Mouse (Mus musculus) liver, postnatal 0 days (tissue): ENCODE measurements at regions not wholly inside any gene's neighbourhood (a gene's known extent, or its start where the extent isn't known, plus 50 kb on each side); places are given as distances from the start of the nearest gene placed in this dataset.

Experiments
- ATAC-seq: fragments of 200-750 bp; cut with Nextera tagmentation; 2 replicates; pipeline ENCODE4 v1.8.0; 2017; ENCODE audit warnings: mild to moderate bottlenecking, moderate library complexity
- DNase-seq: peaks from one replicate; pipeline ENCODE4 v3.0.0-alpha.2; 2016
- H3K27ac ChIP-seq: fragments of 300-500 bp; sonication (generic); 2 replicates; pipeline ENCODE4 v1.5.1; 2014; ENCODE audit warnings: antibody characterized with exemption, moderate library complexity, mild to moderate bottlenecking, low read depth
- H3K27me3 ChIP-seq: fragments of 300-500 bp; sonication (generic); 2 replicates; pipeline ENCODE4 v1.6.1; 2014; ENCODE audit warnings: low read length, control low read depth, mixed read lengths; ENCODE audit not compliant: insufficient read depth
- H3K36me3 ChIP-seq: fragments of 300-500 bp; sonication (generic); replicated peaks from 2 replicates; pipeline ENCODE4 v1.6.1; 2014; ENCODE audit warnings: mild to moderate bottlenecking, control low read depth, low read length, moderate library complexity, mixed read lengths; ENCODE audit not compliant: insufficient read depth
- H3K4me1 ChIP-seq: fragments of 300-500 bp; sonication (generic); 2 replicates; pipeline ENCODE4 v1.6.1; 2014; ENCODE audit warnings: antibody characterized with exemption, mild to moderate bottlenecking, control low read depth; ENCODE audit not compliant: insufficient read depth
- H3K4me2 ChIP-seq: fragments of 300-500 bp; sonication (generic); 2 replicates; pipeline ENCODE4 v1.6.1; 2014; ENCODE audit warnings: low read depth, mild to moderate bottlenecking, low read length, moderate library complexity, mixed read lengths
- H3K4me3 ChIP-seq: fragments of 300-500 bp; sonication (generic); 2 replicates; pipeline ENCODE4 v1.5.1; 2014; ENCODE audit warnings: low read depth, low read length
- H3K9ac ChIP-seq: fragments of 300-500 bp; sonication (generic); replicated peaks from 2 replicates; pipeline ENCODE4 v1.6.1; 2014; ENCODE audit warnings: mild to moderate bottlenecking, moderate library complexity
- H3K9me3 ChIP-seq: fragments of 300-500 bp; sonication (generic); 2 replicates; pipeline ENCODE4 v1.6.1; 2016; ENCODE audit warnings: mild to moderate bottlenecking, control low read depth, low read length, mixed read lengths
- CTCF ChIP-seq: sonication (generic); IDR thresholded peaks from 2 replicates; pipeline ENCODE4 v1.5.1; 2016; ENCODE audit warnings: antibody characterized with exemption, low read depth
- EP300 ChIP-seq: IDR thresholded peaks from 2 replicates; pipeline ENCODE4 v1.6.1; 2016; ENCODE audit warnings: antibody characterized with exemption, low read depth, mild to moderate bottlenecking
- WGBS: fragments of 180-500 bp; shearing (Covaris S2); extraction: QIAGEN DNeasy Blood & Tissue Kit; methylation state at CpG from one replicate; pipeline ENCODE4 v1.1.7; 2014; ENCODE audit not compliant: insufficient replicate concordance; 5-methylcytosine and 5-hydroxymethylcytosine counted together

- DNase-seq (no peak), ATAC-seq (no peak)
- no peak overlapping the region for H3K27ac ChIP-seq
- TF ChIP-seq CTCF, result no peak
- no peak for TF ChIP-seq EP300
- no peak overlapping the region for H3K4me2 ChIP-seq
- 69% methylated on average over 5 of the region's 5 CpGs for WGBS
- H3K36me3 ChIP-seq, result no peaks in the 10 kb centered on the region
- H3K27me3 ChIP-seq, result no peaks in the 10 kb centered on the region
- no peaks in the 10 kb centered on the region for H3K4me1 ChIP-seq
- H3K9ac ChIP-seq, result no peak overlapping the region
- H3K4me3 ChIP-seq, result no peak overlapping the region
- no peaks in the 10 kb centered on the region for H3K9me3 ChIP-seq
Observed at GRCm38 (mm10) chr12:26012951-26013350, 402.1 kb downstream of the Rnf144a start.

GRCm38 (mm10) chr12:25994063-25994462, 421.0 kb downstream of the Rnf144a start:
- no peak overlapping the region for H3K4me2 ChIP-seq
- 61% methylated on average over 4 of the region's 4 CpGs for WGBS
- H3K27me3 ChIP-seq, result no peaks in the 10 kb centered on the region
- no peak overlapping the region for H3K4me3 ChIP-seq
- TF ChIP-seq CTCF, result no peak
- no peak for TF ChIP-seq EP300
- no peak overlapping the region for H3K27ac ChIP-seq
- H3K9me3 ChIP-seq, result no peaks in the 10 kb centered on the region
- H3K4me1 ChIP-seq, result no peaks in the 10 kb centered on the region
- H3K36me3 ChIP-seq, result no peaks in the 10 kb centered on the region
- ATAC-seq (no peak), DNase-seq (no peak)
- H3K9ac ChIP-seq, result no peak overlapping the region

GRCm38 (mm10) chr12:25991801-25992525, 423.1 kb downstream of the Rnf144a start:
- H3K36me3 ChIP-seq, result no peaks in the 10 kb centered on the region
- DNase-seq (no peak), ATAC-seq (no peak)
- no peaks in the 10 kb centered on the region for H3K4me1 ChIP-seq
- H3K9me3 ChIP-seq, result no peaks in the 10 kb centered on the region
- WGBS, result 61% methylated on average over 6 of the region's 6 CpGs
- no peak overlapping the region for H3K4me2 ChIP-seq
- H3K4me3 ChIP-seq, result no peak overlapping the region
- no peak overlapping the region for H3K27ac ChIP-seq
- H3K9ac ChIP-seq, result no peak overlapping the region
- TF ChIP-seq EP300 (no peak), CTCF (no peak)
- H3K27me3 ChIP-seq, result no peaks in the 10 kb centered on the region

- ATAC-seq (no peak), DNase-seq (no peak)
- Histone ChIP-seq H3K36me3 (no peaks in the 10 kb centered on the region), H3K27ac (no peak overlapping the region), H3K9ac (no peak overlapping the region), H3K27me3 (no peaks in the 10 kb centered on the region), H3K4me3 (no peak overlapping the region), H3K4me1 (no peaks in the 10 kb centered on the region), H3K9me3 (no peaks in the 10 kb centered on the region), H3K4me2 (no peak overlapping the region)
- 82% methylated on average over 4 of the region's 4 CpGs for WGBS
- TF ChIP-seq EP300 (no peak), CTCF (no peak)
Observed at GRCm38 (mm10) chr12:25982545-25982944, 432.5 kb downstream of the Rnf144a start.

GRCm38 (mm10) chr12:25978335-25978734, 436.7 kb downstream of the Rnf144a start:
- 84% methylated on average over 5 of the region's 5 CpGs for WGBS
- H3K4me3 ChIP-seq, result no peak overlapping the region
- no peak overlapping the region for H3K4me2 ChIP-seq
- ATAC-seq (no peak), DNase-seq (no peak)
- no peak overlapping the region for H3K9ac ChIP-seq
- H3K4me1 ChIP-seq, result no peaks in the 10 kb centered on the region
- H3K9me3 ChIP-seq, result no peaks in the 10 kb centered on the region
- H3K27me3 ChIP-seq, result no peaks in the 10 kb centered on the region
- TF ChIP-seq EP300 (no peak), CTCF (no peak)
- no peaks in the 10 kb centered on the region for H3K36me3 ChIP-seq
- H3K27ac ChIP-seq, result no peak overlapping the region

GRCm38 (mm10) chr12:25958584-25958983, 456.5 kb downstream of the Rnf144a start:
- no peak for DNase-seq
- Histone ChIP-seq H3K4me3 (no peak overlapping the region), H3K36me3 (no peaks in the 10 kb centered on the region), H3K27me3 (no peaks in the 10 kb centered on the region), H3K4me2 (no peak overlapping the region), H3K9me3 (no peaks in the 10 kb centered on the region), H3K9ac (no peak overlapping the region), H3K4me1 (no peaks in the 10 kb centered on the region), H3K27ac (no peak overlapping the region)
- 67% methylated on average over 4 of the region's 4 CpGs for WGBS
- TF ChIP-seq EP300 (no peak), CTCF (no peak)
- ATAC-seq, result no peak

GRCm38 (mm10) chr12:25957547-25957946, 457.5 kb downstream of the Rnf144a start:
- H3K4me1 ChIP-seq, result no peaks in the 10 kb centered on the region
- no peaks in the 10 kb centered on the region for H3K9me3 ChIP-seq
- no peaks in the 10 kb centered on the region for H3K36me3 ChIP-seq
- no peak overlapping the region for H3K9ac ChIP-seq
- no peak overlapping the region for H3K4me2 ChIP-seq
- no peaks in the 10 kb centered on the region for H3K27me3 ChIP-seq
- H3K4me3 ChIP-seq, result no peak overlapping the region
- DNase-seq (no peak), ATAC-seq (no peak)
- TF ChIP-seq CTCF (no peak), EP300 (no peak)
- 82% methylated on average over 1 of the region's 1 CpGs for WGBS
- H3K27ac ChIP-seq, result no peak overlapping the region
